Mouse (Mus musculus): ENCODE measurements around the gene Actn2. TPM values are rescaled to one million over a fixed set of nuclear protein-coding genes. Genes with fewer than 3 reads are reported as not detected.

The Actn2 gene
- 0.88 and 3.8 TPM in 2 replicates for polyA plus RNA-seq (2015; fragmentation: Nextera tagmentation; extraction: Ambion mirVana)

- under 1% methylated on average over 43 of the region's 43 CpGs for WGBS
- peak within 1 kb of the TSS; percentile 5; the same call in 1 of the 2 replicates for H3K9ac ChIP-seq
- peak within 1 kb of the TSS; percentile 27 for H3K4me3 ChIP-seq (replicated peaks)
- H3K36me3 ChIP-seq, result no peaks in the 10 kb centered on the region
- H3K4me1 ChIP-seq (replicated peaks), result peaks cover 8% of the 10 kb centered on the region; the same call in 1 of the 2 replicates
- no peaks in the 10 kb centered on the region for H3K27me3 ChIP-seq (replicated peaks)
- H3K9me3 ChIP-seq, result no peaks in the 10 kb centered on the region
- no peak within 1 kb of the TSS for H3K27ac ChIP-seq
- peak within 1 kb of the TSS; percentile 59 for H3K4me2 ChIP-seq (replicated peaks)
- ATAC-seq, result peak; percentile 100
Measured at GRCm38 (mm10) chr13:12340183-12340975, at the start of gene Actn2. Actn2 (minus strand) TSS chr13:12340760.

GRCm38 (mm10) chr13:12386286-12386685, 45.7 kb upstream of the Actn2 start:
- H3K4me2 ChIP-seq (replicated peaks), result no peak overlapping the region
- H3K27ac ChIP-seq, result no peak overlapping the region
- H3K4me3 ChIP-seq (replicated peaks), result no peak overlapping the region
- ATAC-seq, result no peak
- H3K27me3 ChIP-seq (replicated peaks), result no peaks in the 10 kb centered on the region
- H3K9me3 ChIP-seq, result no peaks in the 10 kb centered on the region
- H3K9ac ChIP-seq, result no peak overlapping the region
- H3K4me1 ChIP-seq (replicated peaks), result no peaks in the 10 kb centered on the region
- no peaks in the 10 kb centered on the region for H3K36me3 ChIP-seq

DNA sequence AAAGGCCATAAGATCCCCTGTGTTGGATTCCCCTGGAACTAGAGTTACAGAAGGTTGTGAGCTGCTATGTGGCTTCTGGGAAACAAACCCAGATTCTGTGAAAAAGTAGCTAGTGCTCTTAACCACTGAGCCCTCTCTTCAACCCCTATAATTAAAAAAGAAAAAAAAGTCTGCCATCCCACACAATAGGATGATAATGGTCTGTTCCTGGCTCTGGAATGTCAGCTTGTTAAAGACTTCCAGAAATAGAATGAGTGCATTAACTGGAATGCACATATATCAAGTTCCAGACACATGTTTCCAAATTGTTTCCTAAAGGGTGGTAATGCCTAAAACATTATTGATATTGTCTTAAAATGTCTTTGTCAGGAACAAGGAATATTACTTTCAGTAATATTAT, 44.2 kb upstream of the Actn2 start:
- Histone ChIP-seq H3K27ac (no peak overlapping the region), H3K9me3 (no peaks in the 10 kb centered on the region), H3K9ac (no peak overlapping the region), H3K27me3 (replicated peaks) (no peaks in the 10 kb centered on the region), H3K4me1 (replicated peaks) (no peaks in the 10 kb centered on the region), H3K4me2 (replicated peaks) (no peak overlapping the region), H3K36me3 (no peaks in the 10 kb centered on the region), H3K4me3 (replicated peaks) (no peak overlapping the region)
- no peak for ATAC-seq

- Histone ChIP-seq H3K27ac (no peak overlapping the region), H3K9ac (no peak overlapping the region), H3K9me3 (no peaks in the 10 kb centered on the region), H3K4me1 (replicated peaks) (no peaks in the 10 kb centered on the region), H3K4me2 (replicated peaks) (no peak overlapping the region), H3K27me3 (replicated peaks) (no peaks in the 10 kb centered on the region), H3K4me3 (replicated peaks) (no peak overlapping the region), H3K36me3 (no peaks in the 10 kb centered on the region)
- 52% methylated on average over 1 of the region's 1 CpGs for WGBS
- no peak for ATAC-seq
Measured at GRCm38 (mm10) chr13:12376778-12377177, 36.2 kb upstream of the Actn2 start.

DNA sequence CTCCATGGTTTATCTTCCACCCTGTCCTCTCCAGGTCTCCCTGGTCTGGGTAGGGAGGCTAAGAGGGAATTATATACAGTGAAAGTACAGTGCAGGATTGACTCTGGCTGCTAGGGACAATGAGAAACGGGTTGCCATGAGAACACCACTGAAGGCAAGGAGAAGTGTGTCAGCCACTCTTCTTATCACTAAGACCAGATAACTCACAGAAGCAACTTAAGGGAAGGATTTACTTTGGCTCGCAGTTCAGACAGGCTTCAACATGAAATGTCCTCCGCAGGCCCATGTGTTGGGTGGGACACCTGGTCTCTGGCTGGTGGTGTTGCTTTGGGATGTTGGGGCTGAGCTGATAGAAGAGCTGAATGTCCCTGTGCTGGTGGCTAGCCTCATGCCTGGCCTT, 32.2 kb upstream of the Actn2 start:
- no peaks in the 10 kb centered on the region for H3K27me3 ChIP-seq (replicated peaks)
- 75% methylated on average over 3 of the region's 3 CpGs for WGBS
- H3K4me3 ChIP-seq (replicated peaks), result no peak overlapping the region
- no peaks in the 10 kb centered on the region for H3K4me1 ChIP-seq (replicated peaks)
- no peak overlapping the region for H3K4me2 ChIP-seq (replicated peaks)
- no peak for ATAC-seq
- no peak overlapping the region for H3K9ac ChIP-seq
- no peaks in the 10 kb centered on the region for H3K36me3 ChIP-seq
- no peaks in the 10 kb centered on the region for H3K9me3 ChIP-seq
- no peak overlapping the region for H3K27ac ChIP-seq

DNA sequence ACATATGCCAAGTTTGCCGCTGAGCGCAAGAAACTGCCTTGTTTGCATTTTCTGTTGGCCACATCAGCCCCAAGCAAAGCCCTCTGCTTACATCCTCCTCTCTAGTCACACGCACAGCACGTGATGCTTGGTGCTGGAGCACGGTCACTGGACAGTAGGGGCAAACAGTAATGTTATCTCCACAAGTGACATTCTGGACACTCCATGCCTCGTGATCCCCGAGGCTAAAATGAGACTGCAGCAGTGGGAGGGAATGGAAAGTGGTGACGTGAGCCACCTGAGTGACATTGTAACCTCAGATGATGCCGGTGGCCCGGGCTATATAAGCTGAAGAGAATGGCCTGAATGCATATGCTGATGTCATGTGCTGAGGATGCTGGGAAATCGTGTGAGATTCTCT, 29.4 kb upstream of the Actn2 start:
- Histone ChIP-seq H3K4me2 (replicated peaks) (no peak overlapping the region), H3K27ac (no peak overlapping the region), H3K36me3 (no peaks in the 10 kb centered on the region), H3K27me3 (replicated peaks) (no peaks in the 10 kb centered on the region), H3K4me3 (replicated peaks) (no peak overlapping the region), H3K9me3 (no peaks in the 10 kb centered on the region), H3K4me1 (replicated peaks) (no peaks in the 10 kb centered on the region), H3K9ac (no peak overlapping the region)
- WGBS, result 80% methylated on average over 11 of the region's 11 CpGs
- ATAC-seq, result no peak

- H3K27ac ChIP-seq, result no peak overlapping the region
- H3K9me3 ChIP-seq, result no peaks in the 10 kb centered on the region
- H3K36me3 ChIP-seq, result no peaks in the 10 kb centered on the region
- ATAC-seq, result no peak
- WGBS, result 39% methylated on average over 8 of the region's 8 CpGs
- H3K9ac ChIP-seq, result no peak overlapping the region
- no peaks in the 10 kb centered on the region for H3K27me3 ChIP-seq (replicated peaks)
- H3K4me1 ChIP-seq (replicated peaks), result no peaks in the 10 kb centered on the region
- H3K4me2 ChIP-seq (replicated peaks), result no peak overlapping the region
- H3K4me3 ChIP-seq (replicated peaks), result no peak overlapping the region
Measured at GRCm38 (mm10) chr13:12369041-12369621, 28.6 kb upstream of the Actn2 start.

GRCm38 (mm10) chr13:12361486-12361885, 20.9 kb upstream of the Actn2 start:
- no peaks in the 10 kb centered on the region for H3K4me1 ChIP-seq (replicated peaks)
- H3K27me3 ChIP-seq (replicated peaks), result no peaks in the 10 kb centered on the region
- no peak overlapping the region for H3K4me3 ChIP-seq (replicated peaks)
- H3K9ac ChIP-seq, result no peak overlapping the region
- ATAC-seq, result no peak
- H3K4me2 ChIP-seq (replicated peaks), result no peak overlapping the region
- H3K27ac ChIP-seq, result no peak overlapping the region
- 85% methylated on average over 4 of the region's 4 CpGs for WGBS
- H3K9me3 ChIP-seq, result no peaks in the 10 kb centered on the region
- H3K36me3 ChIP-seq, result no peaks in the 10 kb centered on the region

DNA sequence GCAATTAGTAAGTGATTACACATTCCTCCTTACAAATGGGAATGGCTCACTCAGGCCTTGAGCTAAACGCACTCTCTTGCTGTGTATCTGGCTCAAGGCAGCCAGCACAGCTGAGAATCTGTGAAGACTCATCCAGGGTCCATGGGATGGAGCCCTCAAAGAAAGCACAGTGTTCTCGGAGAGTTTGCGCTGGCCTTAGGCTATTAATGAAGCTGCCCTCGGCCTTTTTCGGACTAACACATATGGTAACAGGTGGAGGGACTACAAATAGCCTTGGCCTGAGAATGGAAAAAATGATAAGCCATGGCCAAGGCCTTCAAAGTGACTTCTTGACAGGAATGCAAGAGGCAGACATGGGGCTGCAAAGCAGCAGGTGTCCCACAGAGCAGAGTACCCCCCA, 17.0 kb upstream of the Actn2 start:
- Histone ChIP-seq H3K27ac (no peak overlapping the region), H3K4me3 (replicated peaks) (no peak overlapping the region), H3K4me2 (replicated peaks) (no peak overlapping the region), H3K36me3 (no peaks in the 10 kb centered on the region), H3K4me1 (replicated peaks) (no peaks in the 10 kb centered on the region), H3K9me3 (no peaks in the 10 kb centered on the region), H3K27me3 (replicated peaks) (no peaks in the 10 kb centered on the region), H3K9ac (no peak overlapping the region)
- WGBS, result 81% methylated on average over 5 of the region's 5 CpGs
- no peak for ATAC-seq

DNA sequence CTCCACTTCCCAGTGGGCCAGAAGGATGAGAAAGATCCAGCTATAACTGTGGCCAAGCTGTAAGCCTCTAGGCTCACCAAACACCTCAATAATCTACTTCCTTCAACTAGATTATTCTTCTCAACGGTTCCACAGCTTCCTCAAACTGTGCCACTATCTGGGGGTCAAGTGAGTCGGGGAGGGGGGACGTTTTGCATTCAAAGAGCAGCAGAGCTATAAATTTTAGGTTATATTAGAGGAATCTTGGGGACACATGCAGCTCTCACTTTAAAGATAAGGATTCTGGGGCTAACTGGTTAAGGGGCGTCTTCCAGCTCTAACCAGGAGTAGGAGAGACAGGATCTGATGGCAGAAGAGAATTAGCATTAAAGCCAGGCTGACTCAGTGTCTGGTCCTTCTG, 15.6 kb upstream of the Actn2 start:
- Histone ChIP-seq H3K27me3 (replicated peaks) (no peaks in the 10 kb centered on the region), H3K27ac (no peak overlapping the region), H3K4me1 (replicated peaks) (no peaks in the 10 kb centered on the region), H3K9ac (no peak overlapping the region), H3K36me3 (no peaks in the 10 kb centered on the region), H3K9me3 (no peaks in the 10 kb centered on the region), H3K4me3 (replicated peaks) (no peak overlapping the region), H3K4me2 (replicated peaks) (no peak overlapping the region)
- WGBS, result 57% methylated on average over 4 of the region's 4 CpGs
- no peak for ATAC-seq

DNA sequence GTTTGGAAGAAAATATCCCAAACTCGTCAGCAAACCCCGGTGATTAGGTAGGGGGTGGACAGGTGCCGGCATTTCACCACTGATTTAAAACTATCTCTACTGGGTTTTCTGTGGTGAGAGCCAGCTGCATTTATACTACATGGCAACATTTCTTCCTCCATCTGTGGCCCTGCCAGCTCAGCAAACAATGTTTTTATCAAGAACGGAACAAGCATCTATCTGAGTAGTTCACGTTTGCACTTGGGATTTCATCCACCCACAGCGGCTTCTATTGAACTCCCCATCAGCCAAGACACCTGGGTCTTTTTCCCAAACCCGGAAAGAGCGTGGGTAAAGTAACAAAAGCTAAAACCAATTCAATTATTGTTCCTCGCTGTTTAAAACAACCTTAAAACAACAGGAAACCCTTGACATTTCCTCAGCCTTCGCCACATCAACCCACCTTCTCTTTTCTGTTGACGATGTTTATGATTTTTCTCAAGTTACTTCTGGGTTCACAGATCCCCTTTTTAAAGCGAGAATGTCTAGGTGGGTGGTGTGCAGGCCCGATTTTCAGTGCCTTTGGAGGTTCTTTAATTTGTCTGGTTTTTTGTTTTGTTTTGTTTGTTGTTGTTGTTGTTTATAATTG, 8.8 kb upstream of the Actn2 start:
- H3K4me3 ChIP-seq (replicated peaks), result no peak overlapping the region
- H3K4me2 ChIP-seq (replicated peaks), result no peak overlapping the region
- no peak overlapping the region for H3K9ac ChIP-seq
- H3K9me3 ChIP-seq, result no peaks in the 10 kb centered on the region
- 71% methylated on average over 13 of the region's 13 CpGs for WGBS
- no peaks in the 10 kb centered on the region for H3K27me3 ChIP-seq (replicated peaks)
- H3K36me3 ChIP-seq, result no peaks in the 10 kb centered on the region
- ATAC-seq, result no peak
- no peaks in the 10 kb centered on the region for H3K4me1 ChIP-seq (replicated peaks)
- no peak overlapping the region for H3K27ac ChIP-seq

DNA sequence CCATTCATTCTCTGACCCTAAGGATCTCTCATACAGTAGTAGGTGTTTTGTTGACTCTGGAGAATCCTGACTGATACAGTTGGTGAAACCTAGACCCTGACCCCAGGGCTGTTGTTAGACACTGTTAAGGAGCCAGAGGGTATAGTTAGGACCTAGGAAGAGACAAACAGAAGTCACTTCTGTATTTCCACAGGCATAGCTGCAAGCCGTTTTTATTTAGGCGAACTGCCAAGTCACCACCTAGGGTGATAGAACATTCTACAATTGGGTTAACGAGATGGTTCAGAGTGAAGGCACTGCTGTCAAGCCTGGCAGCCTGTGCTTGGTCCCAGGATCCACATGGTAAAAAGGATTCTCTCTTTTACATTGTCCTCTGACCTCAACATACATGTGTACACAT, 6.3 kb upstream of the Actn2 start:
- Histone ChIP-seq H3K4me1 (replicated peaks) (no peaks in the 10 kb centered on the region), H3K9me3 (no peaks in the 10 kb centered on the region), H3K27me3 (replicated peaks) (no peaks in the 10 kb centered on the region), H3K27ac (no peak overlapping the region), H3K4me2 (replicated peaks) (no peak overlapping the region), H3K9ac (no peak overlapping the region), H3K4me3 (replicated peaks) (no peak overlapping the region), H3K36me3 (no peaks in the 10 kb centered on the region)
- 86% methylated on average over 3 of the region's 3 CpGs for WGBS
- no peak for ATAC-seq
